ENCODE assay signal across 21 mouse cellular contexts in the genomic region with DNA sequence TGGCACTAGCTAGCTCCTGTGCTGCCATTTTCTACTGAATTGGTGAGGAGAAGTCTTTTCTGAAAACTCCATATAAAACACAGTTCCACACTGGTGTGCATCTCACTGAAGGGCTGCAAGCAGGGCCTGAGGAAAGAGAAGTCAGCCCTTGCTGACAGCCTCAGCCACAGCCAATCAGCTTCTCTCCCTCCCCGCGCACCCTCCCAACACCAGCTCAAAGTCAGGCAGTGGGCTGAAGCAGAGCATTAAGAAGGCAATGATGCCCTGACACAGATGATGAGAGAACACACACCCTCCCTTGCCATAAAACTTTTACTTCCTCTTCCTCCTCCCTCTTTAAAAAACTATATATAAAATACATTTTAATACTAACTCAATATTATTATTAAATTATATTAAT. TPM values are rescaled to one million over a fixed set of nuclear protein-coding genes. Genes with fewer than 3 reads are reported as not detected.
DNase-seq lines count a peak whose midpoint lies in the region; ATAC-seq and TF ChIP-seq lines count a peak whose summit lies in the region.
"Had no signal": no experiment of that assay in that cellular context is flagged by ENCODE, and none has a peak within 500 bp of the region (broad histone marks: within the 10 kb centered on the region; RNA-seq: fewer than 3 reads in every experiment).

No protein-coding gene starts in this region.

- H3K36me3 ChIP-seq in MEL (ENCODE audit: control insufficient read depth in 1 of 2, insufficient read depth in 2 of 2, low read length in 2 of 2) = peaks cover 2 to 25% of the 10 kb centered on the region in 2 experiments; a peak in 3 of 4 replicates
- H3K36me3 ChIP-seq: forebrain, embryonic 12.5 days; heart, embryonic 15.5 days; limb, embryonic 12.5 days; liver, embryonic 12.5 days; midbrain, embryonic 12.5 days; neural tube, embryonic 13.5 days had no signal

- H3K4me3 ChIP-seq in MEL (ENCODE audit: control insufficient read depth in 1 of 2, insufficient read depth in 1 of 2, low read depth in 2 of 2, low read length in 2 of 2) = no peak overlapping the region
- H3K4me3 ChIP-seq: forebrain, embryonic 12.5 days; gastrocnemius, adult 2 months; heart, embryonic 15.5 days; limb, embryonic 12.5 days; liver, embryonic 12.5 days; midbrain, embryonic 12.5 days; neural tube, embryonic 13.5 days had no signal

- H3K27ac ChIP-seq in MEL (ENCODE audit: control insufficient read depth, low read depth, low read length) = 0 out of 2 replicates have a peak overlapping the region, but pooled peaks have one; percentile 2
- H3K27ac ChIP-seq: forebrain, embryonic 12.5 days; gastrocnemius, adult 2 months; heart, embryonic 15.5 days; limb, embryonic 12.5 days; liver, embryonic 12.5 days; midbrain, embryonic 12.5 days; neural tube, embryonic 13.5 days had no signal

- no peak for TF ChIP-seq CTCF in MEL (IDR thresholded peaks at IDR 0.05 in 2 of 3, conservative IDR thresholded peaks at IDR 0.05 in 1 of 3; ENCODE audit: control insufficient read depth in 1 of 3, insufficient read depth in 1 of 3, low read depth in 2 of 3, low read length in 3 of 3, poor library complexity in 1 of 3, severe bottlenecking in 1 of 3)

- H3K9ac ChIP-seq in MEL (ENCODE audit: control insufficient read depth, low read depth, low read length, poor library complexity, severe bottlenecking) = 0 out of 2 replicates have a peak overlapping the region, but pooled peaks have one; percentile 16
- H3K9ac ChIP-seq: forebrain, embryonic 12.5 days; heart, embryonic 15.5 days; limb, embryonic 12.5 days; liver, embryonic 12.5 days; midbrain, embryonic 12.5 days; neural tube, embryonic 13.5 days had no signal

- DNase-seq in CD4-positive, CD25-positive, alpha-beta regulatory T cell, adult 2 months (ENCODE audit: low read depth, low spot score) = peak; percentile 44
- peak; percentile 95 for DNase-seq in MEL (ENCODE audit: low read depth, low spot score)
- DNase-seq in thymus, postnatal 0 days (ENCODE audit: low spot score) = peak; percentile 38
- no peak for DNase-seq in right cerebral cortex, postnatal 4 days
- DNase-seq in embryo, embryonic 11 days = no peak
- DNase-seq: adrenal gland, postnatal 36 days; cerebellum, adult 18-20 months; gastrocnemius, adult 2 months; kidney, adult 8-10 months; kidney, postnatal 4 days; layer of hippocampus, adult 9-11 months; lung, adult 2 months had no signal

- peak in 1 of 2 experiments; percentile 27; a peak in 1 of 4 replicates for TF ChIP-seq POLR2A in MEL (IDR thresholded peaks at IDR 0.05; ENCODE audit: control insufficient read depth in 1 of 2, insufficient read depth in 1 of 2, low read depth in 1 of 2, low read length in 2 of 2, poor library complexity in 1 of 2)

- ATAC-seq in CD4-positive, CD25-positive, alpha-beta regulatory T cell, adult 4 months = no peak
- ATAC-seq in megakaryocyte progenitor cell, adult 5-6 weeks (replicated peaks; ENCODE audit: poor library complexity) = peak; percentile 56
- ATAC-seq in activated CD4-positive, CD25-positive, alpha-beta regulatory T cell, adult 4 months = no peak
- ATAC-seq: liver, embryonic 12.5 days had no signal

- H3K4me1 ChIP-seq in MEL (ENCODE audit: control insufficient read depth in 1 of 2, insufficient read depth in 2 of 2, low read length in 2 of 2) = peaks cover 7 to 24% of the 10 kb centered on the region in 2 experiments
- H3K4me1 ChIP-seq: forebrain, embryonic 12.5 days; limb, embryonic 12.5 days; midbrain, embryonic 12.5 days; neural tube, embryonic 13.5 days had no signal

- H3K79me2 ChIP-seq in MEL (ENCODE audit: control insufficient read depth, insufficient read depth, low read length, poor library complexity) = peaks cover 60% of the 10 kb centered on the region

- no peaks in the 10 kb centered on the region for H3K27me3 ChIP-seq in MEL (ENCODE audit: control insufficient read depth in 1 of 2, insufficient read depth in 2 of 2, low read length in 2 of 2)
- H3K27me3 ChIP-seq: forebrain, embryonic 12.5 days; heart, embryonic 15.5 days; limb, embryonic 12.5 days; liver, embryonic 12.5 days; midbrain, embryonic 12.5 days; neural tube, embryonic 13.5 days had no signal

- no peak for TF ChIP-seq RAD21 in MEL (IDR thresholded peaks at IDR 0.05; ENCODE audit: low read depth, low read length)

- no peak for TF ChIP-seq EP300 in MEL (IDR thresholded peaks at IDR 0.05; ENCODE audit: low read depth in 1 of 2, low read length in 2 of 2)

- no peaks in the 10 kb centered on the region for H3K9me3 ChIP-seq in MEL (replicated peaks; ENCODE audit: insufficient read depth, low read length)
- H3K9me3 ChIP-seq: forebrain, embryonic 12.5 days; heart, embryonic 15.5 days; limb, embryonic 12.5 days; liver, embryonic 12.5 days; midbrain, embryonic 12.5 days; neural tube, embryonic 13.5 days had no signal

TF ChIP-seq in MEL, 35 proteins besides CTCF, POLR2A, EP300 and RAD21:
- TF ChIP-seq ZKSCAN1 (IDR thresholded peaks at IDR 0.05; ENCODE audit: low read depth, low read length) (no peak), CHD2 (IDR thresholded peaks at IDR 0.05; ENCODE audit: low read length) (no peak), MAZ (IDR thresholded peaks at IDR 0.05; ENCODE audit: low read depth, low read length) (peak; percentile 67), GATA1 (IDR thresholded peaks at IDR 0.05; ENCODE audit: low read depth, low read length) (peak; percentile 40; the same call in 1 of the 2 replicates), NRF1 (IDR thresholded peaks at IDR 0.05; ENCODE audit: insufficient read depth, low read depth, low read length, poor library complexity, severe bottlenecking) (peak; percentile 65), TBP (IDR thresholded peaks at IDR 0.05; ENCODE audit: low read depth, low read length) (0 out of 2 replicates have a peak, but pooled peaks have one; percentile 36), USF2 (IDR thresholded peaks at IDR 0.05; ENCODE audit: borderline replicate concordance in 1 of 2, insufficient read depth in 1 of 2, low read depth in 1 of 2, low read length in 2 of 2) (no peak), SIN3A (IDR thresholded peaks at IDR 0.05; ENCODE audit: low read length) (peak; percentile 59), MAX (IDR thresholded peaks at IDR 0.05; ENCODE audit: low read length) (peak; percentile 93), HCFC1 (IDR thresholded peaks at IDR 0.05; ENCODE audit: low read depth, low read length) (peak; percentile 52; the same call in 1 of the 2 replicates)

RNA-seq across cellular contexts. Expression of gene Lnx2, which starts 16.4 kb away (rescaled TPM):
- 10 to 100 TPM; 19.6 to 29.9 TPM for polyA plus RNA-seq in CD4-positive, CD25-positive, alpha-beta regulatory T cell, adult 4 months (2017; shearing (Covaris generic))
- 19.4 and 22.0 TPM in 2 replicates for total RNA-seq in MEL (2012; rRNA removed)
- polyA plus RNA-seq in MEL (2012; ENCODE audit: insufficient read depth in 1 of 2, insufficient read length in 2 of 2, low read depth in 1 of 2, low replicate concordance in 2 of 2, missing spikeins in 1 of 2) = 10 to 100 TPM in 1 of 2 experiments, not detected in 1; 26.1 TPM
- 11.9 and 12.0 TPM in 2 replicates for total RNA-seq in megakaryocyte progenitor cell, adult 5-6 weeks (2015)
- 5.1 and 5.2 TPM in 2 replicates for total RNA-seq in megakaryocyte progenitor cell, adult 5-6 weeks (2017)
- polyA plus RNA-seq in thymus, postnatal 0 days (2015; fragmentation: Nextera tagmentation; extraction: Ambion mirVana) = 8.8 and 11.1 TPM in 2 replicates
- polyA plus RNA-seq in activated CD4-positive, CD25-positive, alpha-beta regulatory T cell, adult 4 months (2017; shearing (Covaris generic)) = 10 to 100 TPM; 19.3 to 24.8 TPM

RNA-seq across cellular contexts. Expression of gene Polr1d, which starts 16.8 kb away (rescaled TPM):
- 100 to 1,000 TPM; 126 to 148 TPM for polyA plus RNA-seq in CD4-positive, CD25-positive, alpha-beta regulatory T cell, adult 4 months (2017; shearing (Covaris generic))
- 460 and 506 TPM in 2 replicates for total RNA-seq in MEL (2012; rRNA removed)
- 100 to 1,000 TPM; 185 to 388 TPM for polyA plus RNA-seq in MEL (2012; ENCODE audit: insufficient read depth in 1 of 2, insufficient read length in 2 of 2, low read depth in 1 of 2, low replicate concordance in 2 of 2, missing spikeins in 1 of 2)
- total RNA-seq in megakaryocyte progenitor cell, adult 5-6 weeks (2015) = 160 and 162 TPM in 2 replicates
- 131 and 134 TPM in 2 replicates for total RNA-seq in megakaryocyte progenitor cell, adult 5-6 weeks (2017)
- polyA plus RNA-seq in thymus, postnatal 0 days (2015; fragmentation: Nextera tagmentation; extraction: Ambion mirVana) = 188 and 189 TPM in 2 replicates
- 100 to 1,000 TPM; 179 to 194 TPM for polyA plus RNA-seq in activated CD4-positive, CD25-positive, alpha-beta regulatory T cell, adult 4 months (2017; shearing (Covaris generic))

Comparison
In these comparisons a context has a peak if more than half of its experiments do, and no peak if none do; other contexts are left out.
1. DNase-seq: peak in CD4-positive, CD25-positive, alpha-beta regulatory T cell, adult 2 months (single experiment), MEL (single experiment) and thymus, postnatal 0 days (single experiment); none in right cerebral cortex, postnatal 4 days (single experiment) and embryo, embryonic 11 days (single experiment).